Mouse (Mus musculus) thymus, postnatal 14 days (tissue): ENCODE measurements around the gene Pik3ca.

ENCODE experiments used
- DNase-seq: peaks from one replicate; pipeline ENCODE4 v3.0.0; 2021

Gene Pik3ca

GRCm38 (mm10) chr3:32505841-32506240 is 108.4 kb downstream of the Pik3ca start:
- no peak for DNase-seq

GRCm38 (mm10) chr3:32506366-32507225 is 109.1 kb downstream of the Pik3ca start:
- no peak for DNase-seq

GRCm38 (mm10) chr3:32508666-32509324 is 111.3 kb downstream of the Pik3ca start:
- DNase-seq: peak; percentile 71

GRCm38 (mm10) chr3:32509496-32510374 is 112.3 kb downstream of the Pik3ca start, which contains the start of gene Zfp639:
Gene Zfp639, plus strand, starts transcription at chr3:32510259.
- no peak for DNase-seq

- peak; percentile 95 for DNase-seq
Observed at GRCm38 (mm10) chr3:32510375-32511190, 113.1 kb downstream of the Pik3ca start.

GRCm38 (mm10) chr3:32511191-32511550 is 113.7 kb downstream of the Pik3ca start:
- DNase-seq: peak; percentile 33

- DNase-seq: no peak
Observed at GRCm38 (mm10) chr3:32512686-32513284, 115.3 kb downstream of the Pik3ca start.

- no peak for DNase-seq
Observed at GRCm38 (mm10) chr3:32513528-32513927, 116.1 kb downstream of the Pik3ca start.
